Mouse (Mus musculus): ENCODE measurements at regions not wholly inside any gene's neighbourhood (a gene's known extent, or its start where the extent isn't known, plus 50 kb on each side); places are given as distances from the start of the nearest gene placed in this dataset.
A peak's percentile ranks its signal among the peaks of the same experiment; 100 is the strongest.
"Not testable (repeated sequence)": the region's sequence is repeated elsewhere in the genome, so short reads cannot be mapped to it uniquely, and the experiment has no call there.

DNA sequence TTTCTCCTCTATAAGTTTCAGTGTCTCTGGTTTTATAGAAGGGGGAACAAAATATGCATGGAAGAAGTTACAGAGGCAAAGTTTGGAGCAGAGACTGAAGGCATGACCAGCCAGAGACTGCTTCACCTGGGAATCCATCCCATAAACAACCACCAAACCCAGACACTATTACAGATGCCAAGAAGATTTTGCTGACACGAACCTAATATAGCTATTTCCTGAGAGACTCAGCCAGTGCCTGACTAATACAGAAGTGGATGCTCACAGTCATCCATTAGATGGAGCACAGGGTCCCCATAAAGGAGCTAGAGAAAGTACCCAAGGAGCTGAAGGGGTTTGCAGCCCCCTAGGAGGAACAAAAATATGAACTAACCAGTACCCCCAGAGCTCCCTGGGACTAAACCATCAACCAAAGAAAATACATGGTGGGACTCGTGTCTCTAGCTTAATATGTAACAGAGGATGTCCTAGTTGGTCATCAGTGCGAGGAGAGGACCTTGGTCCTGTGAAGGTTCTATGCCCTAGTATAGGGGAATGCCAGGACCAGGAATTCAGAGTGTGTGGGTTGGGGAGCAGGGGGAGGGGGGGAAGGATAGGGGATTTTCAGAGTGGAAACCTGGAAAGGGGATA lies 621.2 kb upstream of the Msl3l2 start:
- DNase-seq: not testable (repeated sequence)

DNA sequence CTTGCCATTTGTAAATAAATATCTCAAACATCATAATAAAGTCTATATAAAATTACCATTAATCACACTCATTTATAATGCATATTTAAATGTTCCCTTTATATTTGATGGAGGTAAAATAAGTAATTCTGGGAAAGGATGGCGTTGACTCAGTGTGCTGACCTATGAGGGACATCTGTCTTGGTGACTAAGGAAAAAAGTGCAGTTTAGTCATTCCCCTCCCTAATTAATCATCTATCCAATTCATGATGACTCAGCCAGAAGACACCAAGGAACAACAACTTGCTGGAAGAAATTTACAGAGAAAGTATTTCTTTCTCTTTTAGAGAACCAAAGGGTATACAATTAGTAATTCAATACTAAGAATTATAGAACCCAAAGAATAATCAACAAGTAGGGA lies 584.0 kb upstream of the Msl3l2 start:
- no peak for DNase-seq

DNA sequence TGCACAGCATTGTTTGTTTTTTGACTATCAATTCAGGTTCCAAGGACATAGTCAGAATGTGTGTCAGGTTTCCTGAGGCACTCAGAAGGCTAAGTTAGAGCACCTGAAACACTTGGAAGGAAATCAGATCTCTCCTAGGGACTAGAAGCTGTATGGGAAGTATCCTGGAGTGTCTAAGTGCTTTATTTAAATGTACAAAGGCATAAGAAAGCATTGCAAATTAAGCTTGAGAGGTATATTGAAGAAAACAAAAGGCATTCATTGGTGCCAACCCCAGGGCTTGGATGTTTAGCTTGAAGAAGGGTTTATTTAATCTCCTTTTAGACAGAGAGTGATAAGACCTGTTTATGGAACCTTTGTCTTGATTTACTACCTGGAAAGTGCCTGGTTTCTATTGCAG lies 569.3 kb upstream of the Msl3l2 start:
- DNase-seq: no peak

DNA sequence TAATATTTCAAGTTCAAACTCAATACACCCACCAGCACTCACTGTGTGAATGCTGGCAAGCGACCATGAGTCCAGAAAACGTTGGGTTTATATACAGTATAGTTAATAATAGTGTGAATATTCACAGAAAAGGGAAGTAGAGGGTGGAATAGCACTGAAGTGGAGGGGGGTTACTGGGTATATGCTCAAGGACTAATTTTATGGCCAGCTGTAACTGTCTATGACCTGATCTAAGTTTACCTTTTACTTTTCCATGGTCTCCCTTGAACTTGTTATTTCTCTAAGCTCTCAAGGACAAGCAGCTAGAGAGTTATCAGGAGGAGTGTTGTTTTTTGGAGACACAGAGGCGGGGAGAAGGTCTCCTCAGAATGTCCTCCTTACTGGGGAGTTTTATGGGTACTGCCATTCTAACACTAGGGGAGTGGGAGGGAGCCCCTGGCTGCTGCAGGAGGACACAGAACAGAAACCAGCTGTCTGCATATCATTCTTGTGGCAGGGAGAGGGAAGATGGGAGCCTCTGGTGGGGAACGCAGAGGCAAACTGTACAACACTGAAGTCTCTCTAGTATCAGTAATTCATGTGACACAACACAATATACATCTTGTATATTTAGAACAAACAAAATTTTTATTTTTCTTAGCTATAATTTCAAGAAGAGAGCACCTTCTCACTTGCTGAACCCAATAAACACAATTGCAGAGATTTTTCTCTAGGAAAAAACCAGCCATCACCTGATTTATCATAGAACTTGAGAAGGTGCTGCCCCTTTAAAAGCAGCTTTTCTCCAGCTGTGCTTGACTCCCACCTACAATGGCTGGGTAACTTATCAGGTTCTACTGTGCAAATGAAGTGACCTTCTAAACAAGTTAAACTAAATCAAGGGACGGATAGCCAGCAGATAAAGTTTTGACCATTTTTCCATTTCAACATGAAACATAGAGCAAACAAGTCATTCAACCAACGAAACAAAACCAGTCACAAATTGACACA lies 560.0 kb upstream of the Msl3l2 start:
- no peak for DNase-seq

DNA sequence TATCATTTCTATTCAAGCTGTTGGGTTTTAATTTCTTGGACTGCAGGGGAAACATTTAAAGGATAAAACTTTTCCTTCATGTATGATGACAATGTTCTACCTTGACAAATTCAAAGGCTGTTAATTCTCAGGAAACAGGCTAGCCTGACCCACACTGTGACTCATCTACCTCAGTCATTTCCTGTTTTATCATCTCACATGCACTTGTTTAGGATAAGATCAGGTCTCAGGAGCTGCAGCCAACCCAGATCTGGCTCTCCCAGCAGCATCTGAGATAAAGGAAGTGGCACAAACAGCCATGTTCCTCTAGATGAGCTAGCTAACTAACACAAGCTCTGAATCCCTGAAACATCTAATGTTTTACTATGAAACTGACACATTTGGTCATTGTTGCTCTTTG lies 541.8 kb upstream of the Msl3l2 start:
- no peak for DNase-seq

DNA sequence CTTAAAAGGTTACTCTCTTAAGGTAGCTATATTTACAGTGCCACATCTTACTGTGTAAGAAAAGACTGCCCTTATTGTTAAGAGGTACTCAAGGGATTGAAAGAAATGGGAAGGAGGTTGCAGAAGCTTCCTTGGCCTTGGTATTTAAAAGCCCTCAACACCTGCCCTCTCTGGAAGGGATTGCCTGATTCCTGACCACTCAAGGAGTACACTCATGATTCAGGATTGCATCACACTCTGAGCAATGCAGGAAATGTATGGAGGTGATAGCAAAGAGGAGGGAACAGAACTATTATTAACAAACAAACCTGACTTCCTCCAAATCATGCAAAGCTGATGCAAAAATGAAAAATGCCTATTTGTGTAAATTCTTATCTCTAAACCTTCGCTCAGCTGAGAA lies 534.0 kb upstream of the Msl3l2 start:
- DNase-seq: no peak

DNA sequence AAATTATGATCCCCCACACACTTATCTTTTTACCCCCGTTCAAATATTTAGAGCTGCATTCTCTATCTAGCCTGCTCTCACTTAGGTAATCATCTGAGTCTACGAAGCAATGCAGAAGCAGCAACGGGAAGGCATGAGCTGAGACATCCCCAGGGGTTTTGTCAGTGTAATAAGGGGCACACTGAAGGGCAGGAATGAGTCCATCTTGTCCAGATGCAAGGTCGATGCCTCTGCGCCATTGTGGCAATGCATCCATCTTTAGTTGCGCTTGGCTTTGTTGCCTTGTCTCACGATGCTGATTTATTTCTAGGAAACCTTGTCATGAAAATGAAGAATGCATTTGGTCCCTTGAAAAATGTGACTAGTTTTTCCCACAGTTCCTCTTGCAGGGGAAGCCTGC lies 515.7 kb upstream of the Msl3l2 start:
- peak; percentile 31 to 34 for DNase-seq

DNA sequence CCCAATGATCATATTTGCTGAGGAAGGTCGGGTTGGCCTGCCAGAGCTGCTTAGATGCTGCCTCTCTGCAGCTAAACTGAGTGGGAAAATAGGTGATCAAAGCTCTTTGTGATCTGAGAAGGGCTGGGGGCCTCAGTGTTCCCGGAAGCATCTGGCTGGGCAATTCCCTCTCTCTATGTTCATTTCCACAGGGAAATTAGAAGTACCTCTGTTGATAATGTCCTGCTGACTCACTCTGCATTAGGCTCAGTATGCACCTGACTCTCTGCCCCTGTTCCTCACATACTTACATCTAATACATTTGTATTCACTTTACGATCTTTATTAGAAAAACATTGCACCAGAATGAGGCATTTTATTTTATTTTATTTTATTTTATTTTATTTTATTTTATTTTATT lies 514.8 kb upstream of the Msl3l2 start:
- DNase-seq: no peak

DNA sequence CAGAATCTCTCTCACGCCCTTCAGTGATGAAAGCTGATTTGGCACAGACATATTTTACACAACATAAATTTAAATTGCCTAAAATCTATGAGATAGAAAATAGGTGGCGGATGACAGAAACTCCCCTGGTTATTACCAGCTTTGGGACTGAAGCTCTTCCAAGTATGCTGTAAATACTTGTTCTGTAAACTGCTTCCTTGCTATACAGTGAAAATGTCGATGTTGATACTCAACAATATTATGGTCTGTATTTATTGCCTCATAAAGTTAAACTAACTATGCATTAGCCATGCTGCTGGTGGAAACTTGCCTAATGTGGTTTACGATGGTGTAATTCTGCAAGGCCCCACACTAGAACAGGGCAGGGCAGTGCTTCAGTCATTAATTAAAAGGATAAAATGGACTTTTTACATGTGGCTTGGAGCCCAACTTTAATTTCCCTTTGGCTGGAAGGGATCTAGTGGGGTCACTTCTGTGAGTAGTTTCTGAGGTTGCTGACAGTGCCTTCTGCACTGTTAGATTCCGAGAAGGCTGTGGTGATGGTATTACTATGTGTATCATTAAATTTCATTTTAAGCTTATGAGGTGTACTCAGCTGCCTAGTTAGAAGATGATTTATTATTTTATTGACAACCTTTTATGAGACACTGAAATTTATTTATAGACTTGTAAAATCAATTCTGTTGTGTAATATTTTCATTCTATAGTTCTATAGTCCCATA lies 482.0 kb upstream of the Msl3l2 start:
- DNase-seq: no peak

DNA sequence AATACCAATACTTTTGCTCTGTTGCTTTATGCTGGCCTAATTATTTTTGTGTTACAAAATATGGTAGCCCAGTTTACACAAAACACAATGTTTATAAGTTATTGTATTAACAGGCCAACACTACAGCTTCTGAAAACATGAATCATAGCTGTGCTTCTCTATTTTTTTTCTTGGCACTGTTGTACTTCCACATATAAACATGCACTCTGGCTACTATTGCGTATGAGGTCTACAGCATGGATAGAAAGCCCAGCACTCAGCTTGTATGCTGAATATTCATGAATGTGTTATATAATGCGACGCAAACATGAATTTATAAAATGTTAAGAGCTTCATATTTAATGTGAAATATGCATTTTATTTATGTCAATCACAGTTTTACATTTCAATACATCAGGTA lies 465.4 kb upstream of the Msl3l2 start:
- no peak for DNase-seq
